Mouse (Mus musculus) right cerebral cortex, postnatal 4 days (tissue): ENCODE data around the gene Olfr1269.

ENCODE experiments used
- DNase-seq: peaks from one replicate; pipeline ENCODE4 v3.0.0-alpha.2; 2022

Olfr1269 gene

DNA sequence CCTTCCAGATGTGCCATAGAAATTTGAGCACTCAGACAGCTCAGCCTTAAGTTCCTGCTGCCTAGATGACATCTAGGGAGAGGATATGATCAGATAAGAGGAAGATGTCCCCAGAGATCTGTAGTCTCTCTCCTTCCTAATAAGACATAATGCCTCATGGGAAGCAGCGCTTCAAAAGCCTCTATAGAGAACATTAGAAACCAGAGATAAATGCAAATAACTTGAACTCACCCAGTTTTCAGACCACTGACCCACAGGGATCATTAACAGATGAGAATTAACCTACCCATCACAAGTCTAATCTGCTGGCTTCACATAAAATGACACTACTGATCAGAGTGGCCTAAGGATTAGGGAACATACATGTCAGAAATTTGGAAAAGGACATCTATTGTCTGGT lies at the start of gene Olfr1269:
Olfr1269 (minus strand) TSS at position 101 of the 400 bp plus-strand sequence.
- no peak for DNase-seq

DNA sequence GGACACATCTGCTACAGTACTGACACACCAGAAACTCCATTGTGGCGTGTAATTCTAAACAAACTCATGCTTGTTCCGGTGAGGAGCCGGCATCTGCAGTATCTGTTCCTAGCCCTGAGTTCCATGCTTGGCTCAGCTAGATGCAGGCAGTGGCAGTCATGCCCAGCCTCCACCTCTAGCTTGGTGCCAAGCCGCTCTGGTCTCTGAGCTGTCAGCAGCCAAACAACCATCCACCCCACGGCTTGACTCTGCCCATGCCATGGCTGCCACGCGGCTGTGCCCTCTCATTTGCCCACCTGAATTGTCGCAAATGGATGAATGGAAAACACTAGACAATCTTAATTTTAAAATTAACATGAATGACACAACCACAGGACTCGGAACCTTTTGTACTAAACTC lies 32.7 kb upstream of the Olfr1269 start:
- no peak for DNase-seq

DNA sequence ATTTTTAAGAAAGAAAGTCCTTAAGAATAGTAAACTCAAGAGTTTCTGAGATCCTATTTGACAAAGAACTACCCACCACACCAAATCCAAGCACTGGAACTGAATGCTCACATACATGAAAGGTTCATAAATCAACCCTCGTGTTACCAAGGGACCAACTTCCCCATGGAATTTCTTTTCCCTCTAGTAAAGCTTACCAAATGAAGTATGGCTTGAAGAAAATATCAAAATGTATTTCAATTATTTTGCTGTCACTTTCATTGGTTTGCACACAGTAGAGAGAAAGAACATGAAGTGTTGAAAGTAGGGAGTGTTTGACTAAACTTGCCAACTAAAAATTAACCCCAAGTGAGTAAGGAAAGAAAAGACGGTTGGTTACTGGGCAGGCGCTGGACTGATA lies 31.8 kb upstream of the Olfr1269 start, which contains the start of gene Olfr1270:
Olfr1270 (minus strand) TSS at position 101 of the 400 bp plus-strand sequence.
- DNase-seq = no peak

DNA sequence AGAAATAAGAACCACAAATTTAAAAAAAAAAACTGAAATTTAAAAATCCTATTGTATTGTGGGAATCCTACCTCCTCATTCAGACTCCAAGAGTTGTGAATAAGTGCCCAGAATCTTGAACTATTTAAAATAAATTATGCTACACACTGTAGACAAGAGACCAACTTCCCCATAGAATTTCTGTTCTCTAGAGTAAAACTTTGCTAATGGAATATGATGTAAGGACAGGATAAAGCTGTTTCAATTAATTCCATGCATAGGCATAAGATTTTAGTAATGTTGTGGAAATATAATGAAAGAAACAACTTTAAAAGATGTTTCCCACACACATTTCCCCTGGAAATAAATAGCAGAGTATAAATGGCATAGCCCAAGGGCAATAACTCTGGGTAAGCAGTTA lies 21.0 kb upstream of the Olfr1269 start, which contains the start of gene Olfr32:
Olfr32 (minus strand) TSS at position 101 of the 400 bp plus-strand sequence.
- no peak for DNase-seq

DNA sequence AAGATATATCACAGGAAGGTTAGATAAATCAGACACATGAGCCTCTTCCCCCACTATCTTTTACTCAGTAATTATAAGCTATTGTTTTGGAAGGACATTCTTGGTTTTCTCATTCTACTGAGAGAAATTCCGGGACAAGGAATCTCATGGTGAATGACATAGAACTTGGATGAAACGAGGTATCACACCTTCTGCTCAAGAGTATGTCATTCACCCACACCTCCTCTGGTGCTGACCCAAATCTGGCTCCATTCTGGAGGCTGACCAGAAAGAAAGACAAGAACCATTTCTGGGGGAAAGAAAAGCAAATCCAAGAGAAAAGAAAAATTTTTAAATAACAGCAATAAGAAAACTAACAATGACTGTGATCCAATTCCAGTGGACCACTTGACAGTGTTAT lies 51.1 kb downstream of the Olfr1269 start:
- DNase-seq = no peak
